Mouse (Mus musculus) spleen, adult 12 weeks (tissue): Measurements from ENCODE around the gene Scml2.
"Not testable (repeated sequence)": the region's sequence is repeated elsewhere in the genome, so short reads cannot be mapped to it uniquely, and the experiment has no call there.

ENCODE experiments used
- DNase-seq: peaks from one replicate; pipeline ENCODE4 v3.0.0; 2022; ENCODE audit warnings: low spot score

Gene Scml2

GRCm38 (mm10) chrX:161116893-161117292 lies at the start of gene Scml2:
TSS of gene Scml2 (plus strand) at chrX:161117193.
- DNase-seq = not testable (repeated sequence)

DNA sequence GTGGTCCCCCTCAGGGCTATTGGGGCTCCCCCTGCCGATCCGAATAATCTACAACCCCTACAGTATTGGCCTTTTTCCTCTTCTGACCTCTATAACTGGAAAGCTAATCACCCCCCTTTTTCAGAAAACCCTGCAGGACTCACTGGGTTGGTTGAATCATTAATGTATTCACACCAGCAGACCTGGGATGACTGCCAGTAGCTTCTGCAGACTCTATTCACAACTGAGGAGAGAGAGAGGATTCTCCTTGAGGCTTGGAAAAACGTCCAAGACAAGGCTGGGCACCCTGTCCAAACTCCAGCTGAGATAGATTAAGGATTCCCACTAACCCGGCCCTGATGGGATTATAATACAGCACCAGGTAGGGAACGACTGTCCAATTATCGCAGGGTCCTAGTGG lies 41.4 kb upstream of the Scml2 start:
- DNase-seq = not testable (repeated sequence)

GRCm38 (mm10) chrX:161162314-161163068 lies 45.5 kb downstream of the Scml2 start:
- peak; percentile 14 for DNase-seq

DNA sequence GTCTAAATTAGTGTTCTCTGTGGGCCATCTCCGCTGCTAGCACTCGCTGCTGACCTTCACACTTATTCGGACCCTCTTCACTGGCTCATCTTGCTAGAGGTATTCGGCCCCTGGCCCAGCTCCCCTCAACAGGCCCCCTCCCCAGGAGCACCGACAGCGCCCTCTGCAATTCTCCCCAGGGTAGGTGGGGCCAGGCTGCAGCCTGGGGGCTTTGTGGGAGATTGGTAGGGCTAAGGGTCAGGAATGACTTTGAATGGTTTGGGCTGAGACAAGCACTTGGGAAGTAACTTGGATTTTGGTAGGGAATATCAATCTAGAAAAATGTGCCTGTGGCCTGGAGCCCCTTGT lies 46.0 kb downstream of the Scml2 start:
- DNase-seq = no peak

DNA sequence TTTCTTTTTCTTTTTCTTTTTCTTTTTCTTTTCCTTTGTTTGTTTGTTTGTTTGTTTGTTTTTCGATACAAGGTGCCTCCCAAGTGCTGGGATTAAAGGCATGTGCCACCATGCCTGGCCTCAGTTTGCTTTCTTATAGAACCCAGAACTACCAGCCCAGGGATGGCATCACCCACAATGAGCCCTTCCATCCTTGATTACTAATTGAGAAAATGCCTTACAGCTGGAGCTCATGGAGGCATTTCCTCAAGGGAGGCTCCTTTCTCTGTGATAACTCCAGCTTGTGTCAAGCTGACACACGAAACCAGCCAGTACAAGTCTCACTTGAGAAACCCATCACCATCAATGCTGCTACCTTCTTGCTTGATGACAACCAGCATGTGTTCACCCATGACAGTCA lies 170.2 kb downstream of the Scml2 start, which contains the start of gene Gm15262:
Gene Gm15262 (plus strand): TSS at position 301 of the 400 bp plus-strand sequence.
- DNase-seq = not testable (repeated sequence)
